Mouse (Mus musculus) limb, embryonic 11.5 days (tissue): ENCODE data around the gene Napb. TPM values are rescaled to one million over a fixed set of nuclear protein-coding genes. Genes with fewer than 3 reads are reported as not detected.

Experiments
- ATAC-seq: fragments of 200-750 bp; cut with Nextera tagmentation; 2 replicates; pipeline ENCODE4 v1.8.0; 2017; ENCODE audit warnings: low read depth; ENCODE audit not compliant: insufficient number of reproducible peaks, low FRiP score, low TSS enrichment
- DNase-seq: peaks from one replicate; pipeline ENCODE4 v3.0.0-alpha.2; 2015; ENCODE audit warnings: low spot score
- H3K27ac ChIP-seq: fragments of 300-500 bp; sonication (generic); replicated peaks from 2 replicates; pipeline ENCODE4 v1.5.1; 2014; ENCODE audit warnings: low read depth, mild to moderate bottlenecking, low read length
- H3K27me3 ChIP-seq: fragments of 300-500 bp; sonication (generic); 2 replicates; pipeline ENCODE4 v1.6.1; 2014; ENCODE audit warnings: mild to moderate bottlenecking, low read length, mixed read lengths; ENCODE audit not compliant: control insufficient read depth, insufficient read depth
- H3K36me3 ChIP-seq: fragments of 300-500 bp; sonication (generic); 2 replicates; pipeline ENCODE4 v1.6.1; 2014; ENCODE audit warnings: mild to moderate bottlenecking, low read length, moderate library complexity, mixed read lengths; ENCODE audit not compliant: control insufficient read depth, insufficient read depth
- H3K4me1 ChIP-seq: fragments of 300-500 bp; sonication (generic); 2 replicates; pipeline ENCODE4 v1.6.1; 2014; ENCODE audit warnings: low read length, mixed read lengths; ENCODE audit not compliant: control insufficient read depth, insufficient read depth
- H3K4me2 ChIP-seq: fragments of 300-500 bp; sonication (generic); 2 replicates; pipeline ENCODE4 v1.6.1; 2014; ENCODE audit warnings: low read depth, mild to moderate bottlenecking, moderate library complexity; ENCODE audit not compliant: severe bottlenecking
- H3K4me3 ChIP-seq: fragments of 300-500 bp; sonication (generic); 2 replicates; pipeline ENCODE4 v1.5.1; 2014; ENCODE audit warnings: low read depth, low read length
- H3K9ac ChIP-seq: fragments of 300-500 bp; sonication (generic); 2 replicates; pipeline ENCODE4 v1.6.1; 2014; ENCODE audit warnings: mild to moderate bottlenecking, low read length
- H3K9me3 ChIP-seq: fragments of 300-500 bp; sonication (generic); 2 replicates; pipeline ENCODE4 v1.6.1; 2016; ENCODE audit warnings: low read length; ENCODE audit not compliant: control insufficient read depth
- WGBS: fragments of 180-500 bp; shearing (Covaris S2); extraction: QIAGEN DNeasy Blood & Tissue Kit; methylation state at CpG from one replicate; pipeline ENCODE4 v1.1.7; 2014; 5-methylcytosine and 5-hydroxymethylcytosine counted together
- polyA plus RNA-seq: library from polyadenylated mRNA; unstranded; fragments of >200 nt; fragmentation: Nextera tagmentation; extraction: Ambion mirVana; gene quantifications from 2 replicates; pipeline ENCODE4 v1.2.1, GENCODE M21; 2014

Gene Napb
- polyA plus RNA-seq, 1 experiment from 2014 or later, result 3.1 TPM

- no peak for DNase-seq
- Histone ChIP-seq H3K4me3 (no peak overlapping the region), H3K4me2 (no peak overlapping the region), H3K27ac (no peak overlapping the region), H3K36me3 (no peaks in the 10 kb centered on the region), H3K4me1 (no peaks in the 10 kb centered on the region), H3K9me3 (no peaks in the 10 kb centered on the region), H3K27me3 (no peaks in the 10 kb centered on the region), H3K9ac (no peak overlapping the region)
- 74% methylated on average over 5 of the region's 5 CpGs for WGBS
- no peak for ATAC-seq
These were observed 33.7 kb downstream of the Napb start for GRCm38 (mm10) chr2:148698571-148698970.

GRCm38 (mm10) chr2:148690781-148691180 lies 41.5 kb downstream of the Napb start:
- Histone ChIP-seq H3K4me3 (no peak overlapping the region), H3K4me1 (no peaks in the 10 kb centered on the region), H3K9me3 (no peaks in the 10 kb centered on the region), H3K9ac (no peak overlapping the region), H3K27ac (no peak overlapping the region), H3K36me3 (peaks cover 4% of the 10 kb centered on the region), H3K27me3 (no peaks in the 10 kb centered on the region), H3K4me2 (no peak overlapping the region)
- 94% methylated on average over 5 of the region's 5 CpGs for WGBS
- DNase-seq (no peak), ATAC-seq (no peak)

GRCm38 (mm10) chr2:148690291-148690690 lies 42.0 kb downstream of the Napb start:
- H3K27ac ChIP-seq, result no peak overlapping the region
- no peak for DNase-seq
- no peaks in the 10 kb centered on the region for H3K9me3 ChIP-seq
- H3K27me3 ChIP-seq, result no peaks in the 10 kb centered on the region
- WGBS, result 91% methylated on average over 3 of the region's 3 CpGs
- peaks cover 4% of the 10 kb centered on the region for H3K36me3 ChIP-seq
- ATAC-seq, result no peak
- H3K9ac ChIP-seq, result no peak overlapping the region
- no peak overlapping the region for H3K4me3 ChIP-seq
- H3K4me1 ChIP-seq, result no peaks in the 10 kb centered on the region
- H3K4me2 ChIP-seq, result no peak overlapping the region

- Histone ChIP-seq H3K9ac (no peak overlapping the region), H3K9me3 (no peaks in the 10 kb centered on the region), H3K4me3 (no peak overlapping the region), H3K4me1 (no peaks in the 10 kb centered on the region), H3K27me3 (no peaks in the 10 kb centered on the region), H3K27ac (no peak overlapping the region), H3K4me2 (no peak overlapping the region), H3K36me3 (peaks cover 9% of the 10 kb centered on the region)
- ATAC-seq, result no peak
- no peak for DNase-seq
- WGBS, result 93% methylated on average over 6 of the region's 6 CpGs
These were observed 42.7 kb downstream of the Napb start for GRCm38 (mm10) chr2:148689444-148690140.

GRCm38 (mm10) chr2:148687971-148688370 lies 44.3 kb downstream of the Napb start:
- H3K27ac ChIP-seq, result no peak overlapping the region
- H3K27me3 ChIP-seq, result no peaks in the 10 kb centered on the region
- H3K9me3 ChIP-seq, result no peaks in the 10 kb centered on the region
- no peak overlapping the region for H3K4me2 ChIP-seq
- H3K9ac ChIP-seq, result no peak overlapping the region
- ATAC-seq (no peak), DNase-seq (no peak)
- H3K4me1 ChIP-seq, result no peaks in the 10 kb centered on the region
- no peak overlapping the region for H3K4me3 ChIP-seq
- peaks cover 9% of the 10 kb centered on the region for H3K36me3 ChIP-seq
- WGBS, result 93% methylated on average over 5 of the region's 5 CpGs

GRCm38 (mm10) chr2:148686862-148687261 lies 45.4 kb downstream of the Napb start:
- Histone ChIP-seq H3K27me3 (no peaks in the 10 kb centered on the region), H3K36me3 (peaks cover 9% of the 10 kb centered on the region), H3K9ac (no peak overlapping the region), H3K4me3 (no peak overlapping the region), H3K9me3 (no peaks in the 10 kb centered on the region), H3K4me1 (peaks cover 2% of the 10 kb centered on the region; the same call in 1 of the 2 replicates), H3K27ac (no peak overlapping the region), H3K4me2 (no peak overlapping the region)
- ATAC-seq, result no peak
- no peak for DNase-seq
- WGBS, result 96% methylated on average over 1 of the region's 1 CpGs

- ATAC-seq (no peak), DNase-seq (no peak)
- Histone ChIP-seq H3K36me3 (peaks cover 8% of the 10 kb centered on the region), H3K9ac (no peak overlapping the region), H3K4me1 (peaks cover 5% of the 10 kb centered on the region; the same call in 1 of the 2 replicates), H3K27ac (no peak overlapping the region), H3K4me2 (no peak overlapping the region), H3K9me3 (no peaks in the 10 kb centered on the region), H3K27me3 (no peaks in the 10 kb centered on the region), H3K4me3 (no peak overlapping the region)
- 91% methylated on average over 3 of the region's 3 CpGs for WGBS
These were observed 46.6 kb downstream of the Napb start for GRCm38 (mm10) chr2:148685709-148686108.

- Histone ChIP-seq H3K4me2 (no peak overlapping the region), H3K4me3 (no peak overlapping the region)
- 95% methylated on average over 2 of the region's 2 CpGs for WGBS
These were observed 47.3 kb downstream of the Napb start for GRCm38 (mm10) chr2:148684972-148685371.

GRCm38 (mm10) chr2:148683031-148683430 lies 49.2 kb downstream of the Napb start:
- Histone ChIP-seq H3K9me3 (no peaks in the 10 kb centered on the region), H3K27ac (no peak overlapping the region), H3K4me3 (no peak overlapping the region), H3K4me1 (peaks cover 16% of the 10 kb centered on the region; the same call in 1 of the 2 replicates), H3K9ac (no peak overlapping the region), H3K36me3 (peaks cover 5% of the 10 kb centered on the region), H3K27me3 (no peaks in the 10 kb centered on the region), H3K4me2 (no peak overlapping the region)
- WGBS, result 93% methylated on average over 1 of the region's 1 CpGs
- DNase-seq (no peak), ATAC-seq (no peak)

More at GRCm38 (mm10) chr2:148684972-148685371, 47.3 kb downstream of the Napb start:
- DNase-seq (no peak), ATAC-seq (no peak)
- Histone ChIP-seq H3K4me1 (peaks cover 5% of the 10 kb centered on the region; the same call in 1 of the 2 replicates), H3K9ac (no peak overlapping the region), H3K9me3 (no peaks in the 10 kb centered on the region), H3K27ac (no peak overlapping the region), H3K27me3 (no peaks in the 10 kb centered on the region), H3K36me3 (peaks cover 5% of the 10 kb centered on the region)
